Mouse (Mus musculus) lung, postnatal 4 days (tissue): ENCODE measurements around the gene Trib3.

ENCODE experiments used
- DNase-seq, 2 experiments: peaks; one replicate each; pipeline ENCODE4 v3.0.0; 2021

Gene Trib3

DNA sequence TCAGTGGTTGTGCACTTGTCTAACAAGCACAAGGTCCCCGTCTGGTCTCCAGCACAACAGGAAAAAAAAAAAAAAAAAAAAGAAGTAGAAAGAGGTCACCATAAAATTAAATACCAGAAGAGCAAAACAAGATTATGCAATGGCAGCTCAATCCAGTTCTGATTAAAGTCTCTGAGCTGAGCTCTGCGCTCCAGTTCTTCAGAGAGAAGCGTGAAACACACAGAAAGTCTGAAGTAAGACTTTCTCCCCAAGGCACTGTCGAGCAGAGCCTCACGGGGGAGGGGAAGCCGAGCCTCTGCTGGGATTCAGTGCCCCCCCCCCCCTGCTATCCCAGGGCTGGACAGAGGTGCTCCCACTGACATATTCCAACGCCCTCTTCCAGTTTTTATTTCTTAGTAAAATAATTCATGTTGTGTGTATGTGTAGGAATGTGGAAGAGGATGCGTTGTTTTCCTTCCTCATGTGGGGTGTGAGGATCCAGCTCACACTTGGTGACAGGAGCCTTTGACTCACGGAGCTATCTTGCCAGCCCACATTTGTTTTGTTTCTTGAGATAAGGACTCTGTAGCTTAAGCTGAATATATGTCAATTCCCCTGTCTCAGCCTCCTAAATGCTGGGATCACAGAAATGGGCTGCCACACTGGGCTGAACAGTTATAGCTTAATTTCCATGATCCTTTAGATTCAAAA lies 3.1 kb upstream of the Trib3 start:
- DNase-seq: no peak

DNA sequence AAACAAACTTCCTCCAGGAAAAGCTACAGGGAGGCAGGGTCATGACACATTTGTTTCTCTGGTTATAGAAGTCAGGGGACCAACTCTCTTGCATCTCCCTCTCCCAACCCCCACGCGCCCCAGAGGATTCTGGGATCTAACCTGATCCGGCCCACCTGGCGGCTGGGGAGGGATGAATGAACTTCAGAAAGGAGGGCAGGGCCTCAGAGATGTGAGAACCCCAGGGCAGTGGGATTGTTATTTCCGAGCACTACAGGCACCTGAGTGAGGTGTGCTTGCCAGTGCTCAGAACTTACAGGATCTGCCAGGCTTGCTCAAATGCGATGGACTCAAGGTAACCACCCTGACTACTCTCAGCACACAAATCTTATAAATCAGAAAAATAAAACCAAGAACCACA lies 1.6 kb upstream of the Trib3 start:
- DNase-seq: no peak

DNA sequence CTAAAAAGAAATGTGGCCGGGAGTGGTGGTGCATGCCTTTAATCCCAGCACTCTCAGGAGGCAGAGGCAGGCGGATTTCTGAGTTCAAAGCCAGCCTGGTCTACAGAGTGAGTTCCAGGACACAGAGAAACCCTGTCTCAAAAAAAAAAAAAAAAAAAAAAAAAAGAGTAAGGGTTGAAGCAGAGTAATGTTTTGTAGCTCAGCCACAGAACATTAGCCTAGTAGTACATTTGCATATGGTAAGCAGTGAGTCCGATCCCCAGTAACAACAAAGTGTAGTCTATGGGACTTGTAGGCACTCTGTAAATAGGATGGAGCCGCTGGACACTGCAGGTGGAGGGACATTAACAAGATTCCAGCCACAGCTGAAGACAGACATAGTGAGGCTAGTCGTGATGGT lies 1.1 kb upstream of the Trib3 start:
- DNase-seq: no peak

DNA sequence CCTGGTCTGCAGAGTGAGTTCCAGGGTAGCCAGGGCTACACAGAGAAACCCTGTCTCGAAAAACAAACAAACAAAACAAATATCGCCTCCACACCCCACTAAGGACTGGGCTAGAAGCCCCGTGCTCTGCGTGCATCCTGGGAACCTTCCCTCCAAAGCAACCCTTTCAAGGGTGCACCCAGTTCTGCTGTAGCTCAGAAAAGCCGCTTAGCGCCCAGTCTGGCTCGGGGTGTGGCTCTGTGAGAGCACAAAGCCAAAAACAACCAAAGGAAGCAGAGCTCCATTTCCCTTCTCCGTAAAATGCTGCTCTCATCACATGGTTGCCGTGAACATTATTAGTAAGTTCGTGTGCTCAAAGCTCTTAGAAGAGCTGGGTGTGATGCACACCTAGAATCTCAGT lies 529 bp upstream of the Trib3 start:
- DNase-seq: peak; percentile 45

DNA sequence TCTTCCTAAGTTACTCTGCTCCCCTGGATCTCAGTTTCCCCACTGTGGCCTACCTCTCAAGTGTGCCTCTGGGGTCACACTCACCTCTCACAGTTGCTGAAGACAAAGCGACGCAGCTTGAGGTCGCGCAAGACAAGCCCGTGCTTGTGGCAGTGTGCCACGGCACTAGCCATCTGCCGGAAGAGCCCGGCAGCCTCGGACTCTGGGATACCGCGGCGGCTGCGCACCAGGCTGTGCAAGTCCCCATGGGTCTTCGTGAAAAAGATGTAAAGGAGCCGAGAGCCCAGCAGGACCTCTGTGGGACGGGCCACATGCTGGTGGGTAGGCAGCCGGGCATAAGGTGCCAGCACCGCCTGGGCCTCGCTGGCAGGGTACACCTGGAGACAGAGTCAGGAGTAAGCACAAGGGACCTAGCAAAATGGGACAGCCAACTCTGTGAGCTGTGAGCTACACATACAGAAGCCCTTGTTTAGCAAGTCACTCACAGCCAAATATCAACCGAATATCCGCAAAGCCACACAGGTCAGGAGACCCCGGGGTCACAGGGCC lies 4.1 kb downstream of the Trib3 start:
- no peak for DNase-seq

DNA sequence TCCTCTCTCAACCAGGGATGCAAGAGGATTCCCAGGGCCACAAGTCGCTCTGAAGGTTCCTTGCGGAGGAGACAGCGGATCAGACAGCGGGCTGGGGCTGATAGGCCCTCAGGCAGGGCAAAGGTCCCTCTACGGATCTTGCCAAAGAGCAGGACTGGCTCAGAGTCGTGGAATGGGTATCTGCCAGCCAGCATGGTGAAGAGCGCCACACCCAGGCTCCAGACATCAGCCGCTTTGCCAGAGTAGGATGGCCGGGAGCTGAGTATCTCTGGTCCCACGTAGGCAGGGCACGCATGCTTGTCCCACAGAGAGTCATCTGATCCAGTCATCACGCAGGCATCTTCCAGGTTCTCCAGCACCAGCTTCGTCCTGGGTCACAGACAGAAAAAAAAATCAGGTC lies 5.5 kb downstream of the Trib3 start:
- no peak for DNase-seq

DNA sequence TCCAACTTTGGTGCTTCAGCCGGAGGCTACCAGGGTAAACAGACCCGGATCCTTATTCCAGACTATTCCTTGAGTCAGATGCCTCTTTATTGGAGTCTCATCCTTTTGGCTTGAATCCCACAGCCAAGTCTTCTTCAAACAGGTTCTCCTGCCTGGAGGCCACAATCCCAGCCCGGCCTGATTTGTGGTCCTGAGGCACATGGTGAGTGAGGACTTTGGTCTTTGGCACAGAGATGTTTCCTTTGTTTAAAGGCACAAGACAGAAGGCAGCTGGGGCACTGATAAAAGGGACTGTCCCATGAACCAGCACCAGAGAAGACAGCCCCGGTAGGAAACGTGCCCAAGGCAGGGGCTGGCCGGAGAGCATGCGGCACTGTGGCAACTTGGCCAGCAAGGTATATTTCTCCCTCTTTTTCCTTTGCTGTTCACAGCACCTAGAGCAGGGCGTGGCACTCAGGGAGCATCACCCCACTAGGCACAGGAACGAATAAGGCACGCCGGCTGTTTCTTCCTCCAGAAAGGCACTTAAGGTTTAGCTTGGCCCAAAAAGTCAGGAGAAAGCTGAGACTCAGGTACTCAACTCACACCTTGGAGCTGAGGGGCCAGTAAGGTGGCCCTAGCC lies 6.1 kb downstream of the Trib3 start:
- DNase-seq: no peak

DNA sequence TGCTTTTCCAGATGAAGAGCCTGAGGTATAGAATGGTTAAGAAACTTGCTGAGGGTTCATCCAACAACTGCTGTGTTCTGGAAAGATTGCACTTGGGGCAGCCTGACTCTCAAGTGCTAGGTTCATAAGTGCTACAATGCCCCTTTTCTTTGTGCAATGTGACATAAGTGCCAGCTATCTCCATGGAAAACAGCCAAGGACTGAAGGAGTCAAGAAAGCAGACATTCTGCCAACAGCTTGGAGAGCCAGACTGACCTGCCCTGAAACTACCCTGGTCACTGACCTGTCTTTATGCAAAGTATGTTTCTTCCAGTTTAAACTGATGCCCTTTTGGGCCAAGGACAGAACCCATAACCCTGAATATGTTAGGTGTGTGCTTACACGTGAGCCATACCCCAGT lies 7.0 kb downstream of the Trib3 start:
- DNase-seq: peak; percentile 50 to 59

DNA sequence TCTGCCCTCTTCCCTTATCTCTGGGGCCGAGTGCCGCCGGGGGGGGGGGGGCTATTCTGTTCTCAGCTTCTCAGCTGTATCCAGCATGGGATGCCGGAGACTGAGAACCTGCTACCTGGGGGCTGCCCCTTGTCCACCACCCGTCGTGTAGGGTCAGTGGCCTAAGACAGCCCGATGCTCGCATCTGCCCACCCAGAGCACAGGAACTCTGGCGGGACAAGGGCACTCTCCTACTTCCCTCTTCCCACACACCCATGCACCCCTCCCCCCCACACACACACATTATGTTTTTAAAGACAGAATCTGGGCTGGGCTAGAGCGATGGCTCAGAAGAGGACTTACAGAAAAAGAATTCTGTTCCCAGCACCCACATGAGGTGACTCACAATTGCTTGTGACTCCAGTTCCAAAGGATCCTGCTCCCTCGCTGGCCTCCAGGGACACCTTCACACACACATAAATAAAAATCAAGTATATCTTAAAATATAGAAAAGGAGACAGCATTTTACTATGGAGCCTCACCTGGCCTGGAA lies 8.5 kb downstream of the Trib3 start:
- no peak for DNase-seq

DNA sequence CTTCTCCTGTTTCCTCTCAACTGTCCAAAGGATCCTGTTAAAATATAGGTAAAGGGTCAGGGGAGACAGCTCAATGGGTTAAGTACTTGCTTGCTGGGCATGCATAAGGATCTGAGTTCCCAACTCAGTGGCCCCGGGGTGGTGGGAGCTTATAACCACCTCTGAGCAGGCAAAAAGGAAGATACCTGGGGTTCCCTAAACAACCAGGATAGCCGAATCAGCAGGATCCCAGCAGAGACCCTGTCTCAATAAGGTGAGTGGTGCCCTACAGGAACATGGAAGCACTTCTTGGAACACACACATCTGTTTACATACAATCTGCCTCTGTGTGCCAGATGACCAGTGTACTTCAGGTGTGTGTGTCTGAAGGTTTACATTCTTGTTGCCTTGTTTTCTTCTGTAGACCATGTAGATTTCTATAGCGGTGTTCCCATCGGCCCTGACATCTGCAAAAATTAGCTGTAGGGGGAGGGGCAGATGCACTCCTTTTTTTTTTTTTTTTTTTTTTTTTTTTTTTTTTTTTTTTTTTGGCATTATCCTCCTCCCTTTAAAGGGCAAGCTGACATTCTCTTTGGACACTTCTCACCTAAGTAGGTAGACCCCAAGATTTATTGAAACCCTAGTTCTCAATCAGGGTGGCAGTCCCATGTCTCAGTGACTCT lies 10.4 kb downstream of the Trib3 start:
- DNase-seq: no peak

DNA sequence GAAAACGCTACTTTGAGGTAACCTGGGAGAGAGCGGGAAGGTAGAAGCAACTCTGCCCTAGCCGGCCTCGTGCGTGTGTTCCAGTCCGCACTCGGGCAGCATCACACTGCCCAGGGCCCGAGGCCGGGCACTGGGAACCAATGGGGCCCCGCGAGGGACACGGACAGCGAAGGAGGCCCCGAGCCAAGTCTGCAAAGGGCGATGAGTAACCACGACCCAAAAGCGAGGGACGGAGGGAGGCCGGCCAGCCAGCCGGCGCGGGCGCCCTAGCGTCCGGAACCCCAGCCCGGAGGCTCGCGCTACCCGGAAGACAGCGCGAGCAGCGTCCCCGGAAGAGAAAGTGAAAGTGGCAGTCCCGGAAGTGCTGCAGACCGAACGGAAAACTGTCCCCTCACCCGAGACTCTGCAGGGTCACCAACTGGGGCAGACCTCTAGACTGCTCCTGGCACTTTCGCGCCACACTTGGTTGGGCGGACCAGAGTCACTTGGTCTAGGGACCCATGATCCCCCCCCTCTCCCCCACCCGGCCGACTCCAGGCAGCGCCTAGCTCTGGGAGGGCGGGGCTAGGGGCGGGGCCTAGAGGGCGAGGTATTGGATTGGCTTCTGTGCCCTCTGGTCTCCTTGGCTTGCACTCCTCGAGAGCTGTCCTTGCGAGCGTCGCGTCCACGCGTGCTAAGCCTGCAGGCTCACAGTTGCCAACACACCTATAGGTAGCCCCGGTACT lies 11.6 kb downstream of the Trib3 start, which contains the start of gene Rbck1:
TSS of gene Rbck1 (minus strand) at position 553 of the 725 bp plus-strand sequence.
- DNase-seq: peak; percentile 90 to 95

DNA sequence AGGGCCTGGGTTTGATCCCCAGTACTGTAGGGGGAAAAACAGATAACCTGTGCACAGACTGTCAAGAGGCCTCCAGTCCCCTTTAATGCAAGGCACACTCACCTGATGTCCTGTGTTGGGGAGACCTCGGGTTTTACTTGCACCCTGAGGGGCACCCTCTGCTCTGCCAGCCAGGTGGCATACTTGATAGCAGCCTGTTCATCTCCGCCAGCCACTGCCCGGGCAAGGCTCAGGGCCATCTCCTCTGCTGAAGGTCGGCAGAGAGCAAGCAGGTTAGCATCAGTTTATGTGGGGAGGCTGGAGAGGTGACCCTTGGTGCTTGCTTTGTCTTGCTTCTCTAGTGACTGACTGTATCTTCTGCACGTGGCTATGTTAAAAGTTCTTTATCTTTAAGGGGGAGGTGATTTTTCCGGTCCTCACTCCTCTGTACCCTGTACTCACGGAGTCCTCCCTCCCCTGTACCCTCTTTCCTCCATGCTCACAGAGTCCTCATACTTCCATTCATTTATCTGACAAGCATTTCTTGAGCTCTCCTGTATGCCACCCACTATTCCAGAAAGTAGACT lies 12.9 kb downstream of the Trib3 start:
- no peak for DNase-seq

DNA sequence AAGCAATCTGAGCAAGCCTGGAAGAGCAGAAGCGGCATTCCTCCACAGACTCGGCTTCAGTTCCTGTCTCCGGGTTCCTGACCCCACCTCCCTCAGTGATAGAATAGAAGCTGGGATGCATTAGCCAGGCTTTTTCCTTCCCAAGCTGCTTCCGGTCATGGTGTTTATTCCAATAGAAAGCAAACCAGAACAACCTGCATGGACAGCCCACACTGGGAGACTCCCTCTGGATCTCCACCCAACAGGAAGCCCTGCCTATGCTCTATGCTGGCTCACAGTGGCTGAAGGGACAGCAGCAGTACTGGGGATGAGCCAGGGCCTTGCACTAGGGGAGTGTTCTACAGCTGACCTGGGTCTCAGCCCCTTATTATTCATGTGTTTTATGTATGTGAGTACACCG lies 15.9 kb downstream of the Trib3 start:
- peak; percentile 31 to 49 for DNase-seq

DNA sequence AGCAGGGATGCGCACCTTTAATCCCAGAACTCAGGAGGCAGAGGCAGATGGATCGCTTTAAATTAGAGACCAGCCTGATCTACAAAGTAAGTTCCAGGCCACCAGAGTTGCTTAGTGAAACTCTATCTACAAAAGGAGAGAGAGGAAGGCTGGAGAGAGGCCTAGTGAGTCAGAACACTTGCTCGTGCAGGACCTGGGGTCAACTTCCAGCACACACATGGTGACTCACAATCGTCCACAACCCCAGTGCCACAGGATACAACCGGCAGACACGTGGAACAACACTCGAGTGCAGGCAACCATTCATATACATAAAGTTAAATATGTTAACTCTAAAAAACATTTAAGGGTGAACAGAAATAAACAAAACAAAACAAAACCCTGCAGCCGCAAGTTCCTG lies 17.2 kb downstream of the Trib3 start:
- no peak for DNase-seq

DNA sequence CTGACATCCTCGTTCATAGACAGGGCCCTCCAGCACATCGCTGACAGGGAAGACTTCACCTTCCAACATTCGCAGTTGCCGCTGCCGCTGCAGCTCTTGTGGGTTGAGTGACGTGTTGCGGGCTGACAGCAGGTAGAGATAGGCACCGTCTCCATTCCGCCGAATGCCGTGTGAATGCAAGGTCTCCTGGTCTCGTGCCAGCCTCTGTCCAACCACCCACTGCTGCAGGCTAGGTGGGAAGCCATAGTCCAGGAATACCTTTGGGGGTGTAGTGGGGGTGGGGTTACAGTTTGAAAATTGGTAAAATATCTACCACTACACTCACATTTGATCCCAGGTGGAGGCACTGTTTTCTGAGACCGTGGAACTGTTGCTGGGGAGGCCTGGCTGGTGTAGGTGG lies 17.7 kb downstream of the Trib3 start:
- no peak for DNase-seq

DNA sequence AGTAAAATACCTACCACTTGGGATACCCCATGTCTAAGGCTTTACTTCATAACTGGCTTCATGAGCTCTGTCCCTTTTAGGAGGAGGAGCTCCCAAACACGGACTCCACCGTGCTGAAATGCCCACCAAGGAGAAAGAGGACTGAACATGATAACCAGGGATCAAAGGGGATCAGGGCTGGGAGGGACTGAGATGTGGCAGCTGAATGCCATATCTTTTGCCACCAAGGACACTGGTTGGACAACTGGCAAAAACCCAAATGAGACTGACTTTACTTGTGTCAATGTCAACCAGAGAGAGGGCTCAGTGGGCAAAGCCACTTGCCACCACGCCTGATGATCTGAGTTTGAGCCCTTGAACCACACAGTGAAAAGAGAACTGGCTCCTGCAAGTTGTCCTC lies 19.0 kb downstream of the Trib3 start:
- no peak for DNase-seq

DNA sequence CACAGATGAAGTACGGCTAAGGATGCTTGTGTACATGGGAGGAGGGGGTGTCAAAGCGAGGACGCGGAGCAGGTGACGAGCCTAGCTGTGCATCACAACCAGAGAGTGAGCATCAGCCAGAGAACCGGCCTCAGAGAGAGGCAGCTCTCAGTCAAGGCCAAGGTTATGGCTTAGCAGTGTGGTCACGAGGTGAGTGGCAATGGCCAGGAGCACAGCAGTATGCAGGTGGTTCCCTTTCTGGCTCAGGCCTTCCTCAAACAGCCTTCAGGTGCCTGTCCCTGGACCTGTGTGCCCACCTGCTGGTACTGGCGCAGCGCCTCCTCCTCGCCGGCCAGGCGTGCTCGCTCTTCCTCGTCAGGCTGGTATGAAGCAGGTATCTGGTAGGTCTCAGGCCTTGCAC lies 19.9 kb downstream of the Trib3 start:
- DNase-seq: no peak

DNA sequence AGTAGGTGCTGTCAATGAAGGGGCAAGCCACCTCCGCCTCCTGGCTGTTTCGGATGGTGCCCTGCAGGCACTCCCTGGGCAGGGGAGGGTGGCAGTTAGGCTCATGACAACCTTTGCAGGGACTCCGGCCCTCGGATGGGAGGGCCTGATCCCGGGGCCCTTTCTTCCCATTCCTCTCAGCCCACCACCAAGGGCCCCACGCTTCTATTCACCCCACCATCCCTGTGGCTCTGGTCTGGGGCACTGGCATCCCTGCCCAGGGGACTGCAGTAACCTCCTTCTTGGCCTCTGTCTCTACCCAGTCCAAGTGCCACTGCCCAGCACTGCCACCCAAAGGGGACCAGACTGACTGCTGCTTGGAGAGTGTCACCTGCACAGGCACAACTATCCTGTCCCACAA lies 21.6 kb downstream of the Trib3 start:
- no peak for DNase-seq

DNA sequence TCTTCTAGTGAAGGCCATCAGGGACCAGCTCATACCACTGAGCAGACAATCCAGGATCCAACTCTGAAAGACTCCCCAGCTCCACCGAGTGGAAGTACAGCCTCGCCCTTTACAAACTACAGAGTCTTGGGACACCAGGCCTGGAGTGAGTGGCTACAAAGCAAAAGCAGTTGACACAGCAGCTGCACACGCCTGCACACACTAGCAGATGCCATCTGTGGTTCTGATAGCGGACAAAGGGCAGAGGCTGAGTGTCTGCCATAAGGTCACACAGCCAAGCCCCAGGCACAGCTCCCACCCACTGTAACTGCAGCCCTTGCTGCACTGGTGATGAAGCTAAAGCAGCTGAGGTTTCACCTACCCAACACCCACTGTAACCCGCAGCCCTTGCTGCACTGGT lies 22.3 kb downstream of the Trib3 start:
- DNase-seq: no peak

DNA sequence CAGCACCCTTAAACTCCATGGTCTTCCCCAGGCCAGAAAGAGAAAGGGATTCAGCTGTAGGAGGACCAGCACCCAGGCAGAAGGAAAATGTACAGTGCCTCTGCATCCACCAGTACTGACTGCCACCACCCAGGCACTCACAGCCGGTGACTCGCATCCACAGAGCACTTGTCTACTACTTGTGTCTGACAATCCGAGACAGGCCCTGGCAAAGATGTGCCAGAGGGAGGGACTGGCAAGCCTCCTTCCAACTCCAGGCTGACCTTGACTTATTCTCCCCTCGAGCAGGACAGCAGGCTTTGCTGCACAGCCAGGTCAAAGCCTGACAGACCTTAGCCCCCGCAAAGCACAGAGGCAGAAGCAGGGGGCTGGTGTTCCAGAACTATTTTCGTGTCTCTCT lies 26.8 kb downstream of the Trib3 start:
- no peak for DNase-seq

DNA sequence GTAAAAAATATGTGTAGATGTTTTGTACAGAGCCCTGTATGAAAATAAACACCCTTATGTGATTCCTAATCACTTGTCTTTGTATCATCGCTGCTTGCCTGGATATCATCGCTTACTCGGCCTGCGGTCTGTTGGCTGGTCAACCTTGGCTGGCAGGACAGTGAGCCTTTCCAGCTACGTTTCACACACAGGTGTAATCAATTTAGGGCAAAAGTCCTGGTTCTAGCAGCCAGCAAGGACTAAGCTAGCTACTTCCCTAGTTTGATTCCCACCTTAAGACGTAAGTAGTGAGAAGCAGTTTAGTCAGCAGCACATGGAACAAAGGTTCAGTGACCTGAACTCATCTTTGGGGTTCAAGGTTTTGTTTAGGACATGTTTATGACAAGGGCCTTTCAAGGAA lies 29.9 kb downstream of the Trib3 start:
- DNase-seq: no peak

DNA sequence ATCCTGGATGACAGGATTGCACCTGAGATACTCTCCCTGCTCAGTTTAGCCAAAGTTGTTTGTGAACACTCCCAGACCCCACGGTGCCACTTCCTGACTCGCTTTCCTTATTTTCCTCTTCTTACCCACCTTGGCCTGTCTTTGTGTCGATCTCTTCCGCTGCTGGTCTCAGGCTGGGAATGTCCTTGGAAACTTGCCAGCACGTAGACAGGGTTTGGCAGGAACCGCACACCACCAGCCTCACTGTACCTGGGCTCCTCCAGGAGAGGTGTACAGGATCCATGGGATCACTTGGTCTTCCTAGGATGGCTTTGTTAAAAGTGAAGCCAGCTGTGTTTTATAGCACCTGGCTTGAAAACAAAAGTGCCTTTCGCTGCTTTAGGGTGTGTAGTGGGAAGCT lies 30.8 kb downstream of the Trib3 start:
- no peak for DNase-seq

DNA sequence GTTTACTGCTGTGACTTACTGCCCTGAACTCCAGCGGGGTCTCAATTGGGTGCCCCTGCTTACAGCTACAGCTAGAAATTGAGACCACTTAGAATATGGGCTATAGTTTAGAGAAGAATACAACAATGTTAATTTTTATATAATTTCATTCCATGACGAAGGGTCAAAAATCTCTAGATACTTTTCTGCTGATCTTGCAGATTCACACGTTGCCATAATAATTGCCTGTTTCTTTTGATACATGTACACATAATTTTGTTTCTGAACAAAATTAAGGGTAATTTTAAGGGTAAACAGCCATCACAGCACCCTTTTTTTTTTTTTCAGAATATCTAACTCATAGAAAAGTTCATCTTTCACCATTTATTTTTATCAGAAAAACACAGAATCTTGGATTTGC lies 36.6 kb downstream of the Trib3 start:
- no peak for DNase-seq
